Mouse (Mus musculus): Measurements from ENCODE around the gene Lrrc2. TPM values are rescaled to one million over a fixed set of nuclear protein-coding genes. Genes with fewer than 3 reads are reported as not detected.

Gene Lrrc2
- total RNA-seq, 1 experiment, result 20.2 TPM

GRCm38 (mm10) chr9:111009763-111010162 is 58.4 kb downstream of the Lrrc2 start:
- no peak overlapping the region for H3K27ac ChIP-seq (ENCODE audit: insufficient read depth, low read depth, low read length, poor library complexity, severe bottlenecking)

GRCm38 (mm10) chr9:111011550-111011949 is 60.2 kb downstream of the Lrrc2 start:
- peaks cover 2 to 8% of the 10 kb centered on the region in 2 experiments; a peak in 2 of 4 replicates for H3K4me1 ChIP-seq (ENCODE audit: control insufficient read depth in 2 of 2, insufficient read depth in 2 of 2, low read length in 2 of 2, poor library complexity in 1 of 2)
- H3K4me3 ChIP-seq (ENCODE audit: insufficient read depth in 1 of 2, low read depth in 1 of 2, low read length in 2 of 2, poor library complexity in 1 of 2, severe bottlenecking in 1 of 2), result no peak overlapping the region
- no peak overlapping the region for H3K9ac ChIP-seq (ENCODE audit: insufficient read depth, low read depth, low read length, poor library complexity, severe bottlenecking)
- H3K27ac ChIP-seq (ENCODE audit: insufficient read depth, low read depth, low read length, poor library complexity, severe bottlenecking), result no peak overlapping the region
- TF ChIP-seq CHD2 (IDR thresholded peaks at IDR 0.05; ENCODE audit: low read depth, low read length) (no peak), HCFC1 (IDR thresholded peaks at IDR 0.05; ENCODE audit: borderline replicate concordance, insufficient read depth, low read length) (no peak), MAFK (IDR thresholded peaks at IDR 0.05; ENCODE audit: insufficient read depth, low read depth, low read length) (no peak), ZC3H11A (IDR thresholded peaks at IDR 0.05; ENCODE audit: borderline replicate concordance, low read depth, low read length) (no peak), ZNF384 (IDR thresholded peaks at IDR 0.05; ENCODE audit: low read depth, low read length) (no peak)
- in situ Hi-C loops (cut with MboI; ENCODE audit: low sequenced_read_pairs in 2 of 2, unreplicated experiment in 2 of 2), result no loop called here
- H3K36me3 ChIP-seq (ENCODE audit: control insufficient read depth, insufficient read depth, low read length, poor library complexity, severe bottlenecking), result no peaks in the 10 kb centered on the region
- H3K9me3 ChIP-seq (ENCODE audit: control insufficient read depth, insufficient read depth, low read depth, low read length), result no peaks in the 10 kb centered on the region
- no peak for DNase-seq (ENCODE audit: low read depth, low spot score)

More at GRCm38 (mm10) chr9:111009763-111010162, 58.4 kb downstream of the Lrrc2 start:
- H3K9ac ChIP-seq (ENCODE audit: insufficient read depth, low read depth, low read length, poor library complexity, severe bottlenecking), result no peak overlapping the region
- no peak for DNase-seq (ENCODE audit: low read depth, low spot score)
- H3K36me3 ChIP-seq (ENCODE audit: control insufficient read depth, insufficient read depth, low read length, poor library complexity, severe bottlenecking), result no peaks in the 10 kb centered on the region
- TF ChIP-seq MAFK (IDR thresholded peaks at IDR 0.05; ENCODE audit: insufficient read depth, low read depth, low read length), result no peak
- no peak for TF ChIP-seq ZC3H11A (IDR thresholded peaks at IDR 0.05; ENCODE audit: borderline replicate concordance, low read depth, low read length)
- no peak for TF ChIP-seq HCFC1 (IDR thresholded peaks at IDR 0.05; ENCODE audit: borderline replicate concordance, insufficient read depth, low read length)
- no peak for TF ChIP-seq CHD2 (IDR thresholded peaks at IDR 0.05; ENCODE audit: low read depth, low read length)
- TF ChIP-seq ZNF384 (IDR thresholded peaks at IDR 0.05; ENCODE audit: low read depth, low read length), result no peak
- H3K9me3 ChIP-seq (ENCODE audit: control insufficient read depth, insufficient read depth, low read depth, low read length), result no peaks in the 10 kb centered on the region
- in situ Hi-C loops (cut with MboI; ENCODE audit: low sequenced_read_pairs in 2 of 2, unreplicated experiment in 2 of 2), result no loop called here
- no peak overlapping the region for H3K4me3 ChIP-seq (ENCODE audit: insufficient read depth in 1 of 2, low read depth in 1 of 2, low read length in 2 of 2, poor library complexity in 1 of 2, severe bottlenecking in 1 of 2)
- H3K4me1 ChIP-seq (ENCODE audit: control insufficient read depth in 2 of 2, insufficient read depth in 2 of 2, low read length in 2 of 2, poor library complexity in 1 of 2), result peaks cover 2 to 8% of the 10 kb centered on the region in 2 experiments; a peak in 2 of 4 replicates

- Histone ChIP-seq H3K9me3 (ENCODE audit: control insufficient read depth, insufficient read depth, low read depth, low read length) (no peaks in the 10 kb centered on the region), H3K27ac (ENCODE audit: insufficient read depth, low read depth, low read length, poor library complexity, severe bottlenecking) (no peak overlapping the region), H3K36me3 (ENCODE audit: control insufficient read depth, insufficient read depth, low read length, poor library complexity, severe bottlenecking) (no peaks in the 10 kb centered on the region), H3K9ac (ENCODE audit: insufficient read depth, low read depth, low read length, poor library complexity, severe bottlenecking) (no peak overlapping the region), H3K4me3 (ENCODE audit: insufficient read depth in 1 of 2, low read depth in 1 of 2, low read length in 2 of 2, poor library complexity in 1 of 2, severe bottlenecking in 1 of 2) (no peak overlapping the region), H3K4me1 (ENCODE audit: control insufficient read depth in 2 of 2, insufficient read depth in 2 of 2, low read length in 2 of 2, poor library complexity in 1 of 2) (peaks cover 2 to 8% of the 10 kb centered on the region in 2 experiments; a peak in 2 of 4 replicates)
- no peak for TF ChIP-seq HCFC1 (IDR thresholded peaks at IDR 0.05; ENCODE audit: borderline replicate concordance, insufficient read depth, low read length)
- TF ChIP-seq ZNF384 (IDR thresholded peaks at IDR 0.05; ENCODE audit: low read depth, low read length), result no peak
- TF ChIP-seq CHD2 (IDR thresholded peaks at IDR 0.05; ENCODE audit: low read depth, low read length), result no peak
- in situ Hi-C loops (cut with MboI; ENCODE audit: low sequenced_read_pairs in 2 of 2, unreplicated experiment in 2 of 2), result no loop called here
- DNase-seq (ENCODE audit: low read depth, low spot score), result no peak
Measured at GRCm38 (mm10) chr9:111012041-111012440, 60.7 kb downstream of the Lrrc2 start.

GRCm38 (mm10) chr9:111015658-111016057 is 64.3 kb downstream of the Lrrc2 start:
- no peaks in the 10 kb centered on the region for H3K4me1 ChIP-seq (ENCODE audit: control insufficient read depth in 2 of 2, insufficient read depth in 2 of 2, low read length in 2 of 2, poor library complexity in 1 of 2)
- TF ChIP-seq ZNF384 (IDR thresholded peaks at IDR 0.05; ENCODE audit: low read depth, low read length) (no peak), ZC3H11A (IDR thresholded peaks at IDR 0.05; ENCODE audit: borderline replicate concordance, low read depth, low read length) (no peak), HCFC1 (IDR thresholded peaks at IDR 0.05; ENCODE audit: borderline replicate concordance, insufficient read depth, low read length) (no peak), CHD2 (IDR thresholded peaks at IDR 0.05; ENCODE audit: low read depth, low read length) (no peak), MAFK (IDR thresholded peaks at IDR 0.05; ENCODE audit: insufficient read depth, low read depth, low read length) (no peak)
- in situ Hi-C loops (cut with MboI; ENCODE audit: low sequenced_read_pairs in 2 of 2, unreplicated experiment in 2 of 2), result no loop called here
- no peak overlapping the region for H3K9ac ChIP-seq (ENCODE audit: insufficient read depth, low read depth, low read length, poor library complexity, severe bottlenecking)
- no peaks in the 10 kb centered on the region for H3K9me3 ChIP-seq (ENCODE audit: control insufficient read depth, insufficient read depth, low read depth, low read length)
- no peak overlapping the region for H3K4me3 ChIP-seq (ENCODE audit: insufficient read depth in 1 of 2, low read depth in 1 of 2, low read length in 2 of 2, poor library complexity in 1 of 2, severe bottlenecking in 1 of 2)
- peak; percentile 42 for DNase-seq (ENCODE audit: low read depth, low spot score)
- no peaks in the 10 kb centered on the region for H3K36me3 ChIP-seq (ENCODE audit: control insufficient read depth, insufficient read depth, low read length, poor library complexity, severe bottlenecking)
- H3K27ac ChIP-seq (ENCODE audit: insufficient read depth, low read depth, low read length, poor library complexity, severe bottlenecking), result no peak overlapping the region

GRCm38 (mm10) chr9:111019022-111019421 is 67.7 kb downstream of the Lrrc2 start, which contains the start of gene Ltf:
Ltf (plus strand) TSS chr9:111019271.
- in situ Hi-C loops (cut with MboI; ENCODE audit: low sequenced_read_pairs in 2 of 2, unreplicated experiment in 2 of 2), result no loop called here
- no peak within 1 kb of the TSS for H3K9ac ChIP-seq (ENCODE audit: insufficient read depth, low read depth, low read length, poor library complexity, severe bottlenecking)
- H3K9me3 ChIP-seq (ENCODE audit: control insufficient read depth, insufficient read depth, low read depth, low read length), result no peaks in the 10 kb centered on the region
- no peak within 1 kb of the TSS for H3K4me3 ChIP-seq (ENCODE audit: insufficient read depth in 1 of 2, low read depth in 1 of 2, low read length in 2 of 2, poor library complexity in 1 of 2, severe bottlenecking in 1 of 2)
- H3K27ac ChIP-seq (ENCODE audit: insufficient read depth, low read depth, low read length, poor library complexity, severe bottlenecking), result no peak within 1 kb of the TSS
- H3K36me3 ChIP-seq (ENCODE audit: control insufficient read depth, insufficient read depth, low read length, poor library complexity, severe bottlenecking), result no peaks in the 10 kb centered on the region
- no peaks in the 10 kb centered on the region for H3K4me1 ChIP-seq (ENCODE audit: control insufficient read depth in 2 of 2, insufficient read depth in 2 of 2, low read length in 2 of 2, poor library complexity in 1 of 2)
- TF ChIP-seq CHD2 (IDR thresholded peaks at IDR 0.05; ENCODE audit: low read depth, low read length) (no peak), HCFC1 (IDR thresholded peaks at IDR 0.05; ENCODE audit: borderline replicate concordance, insufficient read depth, low read length) (no peak), ZNF384 (IDR thresholded peaks at IDR 0.05; ENCODE audit: low read depth, low read length) (no peak), ZC3H11A (IDR thresholded peaks at IDR 0.05; ENCODE audit: borderline replicate concordance, low read depth, low read length) (no peak), MAFK (IDR thresholded peaks at IDR 0.05; ENCODE audit: insufficient read depth, low read depth, low read length) (no peak)
- DNase-seq (ENCODE audit: low read depth, low spot score), result no peak

All from ES-E14 (cell line).